Mouse (Mus musculus): ENCODE measurements around the gene Depdc5. TPM values are rescaled to one million over a fixed set of nuclear protein-coding genes. Genes with fewer than 3 reads are reported as not detected.

Depdc5 gene
- polyA plus RNA-seq, 1 experiment from 2014 or later: 36.3 TPM

DNA sequence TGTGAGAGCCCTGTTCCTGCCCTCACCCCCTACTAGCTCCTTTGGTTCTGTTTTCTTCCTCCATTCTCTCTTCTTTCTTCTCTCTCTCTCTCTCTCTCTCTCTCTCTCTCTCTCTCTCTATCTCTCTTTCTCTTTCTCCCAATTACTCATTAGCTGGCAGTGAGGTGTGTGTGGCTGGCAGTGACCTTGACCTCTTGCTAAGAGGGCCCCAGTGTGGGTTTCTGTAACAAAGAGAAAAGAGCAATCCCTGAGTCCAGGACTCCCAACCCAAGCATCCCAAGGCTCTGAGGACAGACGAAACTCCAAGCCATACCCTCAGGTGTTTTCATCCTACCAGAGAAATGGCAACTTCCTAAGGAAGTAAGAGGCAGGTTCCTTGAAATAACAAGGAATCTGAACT is 150.6 kb downstream of the Depdc5 start:
- Histone ChIP-seq H3K36me3 (no peaks in the 10 kb centered on the region), H3K27me3 (0 out of 2 replicates have a peak, but pooled peaks cover 4% of the 10 kb centered on the region), H3K9me3 (no peaks in the 10 kb centered on the region), H3K4me1 (replicated peaks) (peaks cover 15% of the 10 kb centered on the region), H3K4me3 (replicated peaks) (no peak overlapping the region), H3K4me2 (no peak overlapping the region), H3K27ac (no peak overlapping the region), H3K9ac (replicated peaks) (no peak overlapping the region)
- no peak for ATAC-seq (ENCODE audit: insufficient number of reproducible peaks, insufficient read depth, low FRiP score, low TSS enrichment, low read depth)
- 93% methylated on average over 1 of the region's 1 CpGs for WGBS

GRCm38 (mm10) chr5:33015579-33015978 is 152.1 kb downstream of the Depdc5 start:
- Histone ChIP-seq H3K4me3 (replicated peaks) (no peak overlapping the region), H3K9ac (replicated peaks) (no peak overlapping the region), H3K36me3 (no peaks in the 10 kb centered on the region), H3K4me2 (no peak overlapping the region), H3K9me3 (no peaks in the 10 kb centered on the region), H3K4me1 (replicated peaks) (peaks cover 23% of the 10 kb centered on the region), H3K27me3 (0 out of 2 replicates have a peak, but pooled peaks cover 4% of the 10 kb centered on the region), H3K27ac (no peak overlapping the region)
- ATAC-seq (ENCODE audit: insufficient number of reproducible peaks, insufficient read depth, low FRiP score, low TSS enrichment, low read depth): no peak
- WGBS: 72% methylated on average over 5 of the region's 5 CpGs

GRCm38 (mm10) chr5:33018189-33018560 is 154.7 kb downstream of the Depdc5 start:
- peak overlapping the region; percentile 89 for H3K4me3 ChIP-seq (replicated peaks)
- H3K4me1 ChIP-seq (replicated peaks): peaks cover 16% of the 10 kb centered on the region
- 4% methylated on average over 15 of the region's 15 CpGs for WGBS
- H3K9ac ChIP-seq (replicated peaks): peak overlapping the region; percentile 95
- H3K36me3 ChIP-seq: peaks cover 18% of the 10 kb centered on the region
- H3K27me3 ChIP-seq: no peaks in the 10 kb centered on the region
- H3K4me2 ChIP-seq: peak overlapping the region; percentile 83
- peak; percentile 74; the same call in 1 of the 2 replicates for ATAC-seq (ENCODE audit: insufficient number of reproducible peaks, insufficient read depth, low FRiP score, low TSS enrichment, low read depth)
- H3K27ac ChIP-seq: peak overlapping the region; percentile 100
- H3K9me3 ChIP-seq: no peaks in the 10 kb centered on the region

DNA sequence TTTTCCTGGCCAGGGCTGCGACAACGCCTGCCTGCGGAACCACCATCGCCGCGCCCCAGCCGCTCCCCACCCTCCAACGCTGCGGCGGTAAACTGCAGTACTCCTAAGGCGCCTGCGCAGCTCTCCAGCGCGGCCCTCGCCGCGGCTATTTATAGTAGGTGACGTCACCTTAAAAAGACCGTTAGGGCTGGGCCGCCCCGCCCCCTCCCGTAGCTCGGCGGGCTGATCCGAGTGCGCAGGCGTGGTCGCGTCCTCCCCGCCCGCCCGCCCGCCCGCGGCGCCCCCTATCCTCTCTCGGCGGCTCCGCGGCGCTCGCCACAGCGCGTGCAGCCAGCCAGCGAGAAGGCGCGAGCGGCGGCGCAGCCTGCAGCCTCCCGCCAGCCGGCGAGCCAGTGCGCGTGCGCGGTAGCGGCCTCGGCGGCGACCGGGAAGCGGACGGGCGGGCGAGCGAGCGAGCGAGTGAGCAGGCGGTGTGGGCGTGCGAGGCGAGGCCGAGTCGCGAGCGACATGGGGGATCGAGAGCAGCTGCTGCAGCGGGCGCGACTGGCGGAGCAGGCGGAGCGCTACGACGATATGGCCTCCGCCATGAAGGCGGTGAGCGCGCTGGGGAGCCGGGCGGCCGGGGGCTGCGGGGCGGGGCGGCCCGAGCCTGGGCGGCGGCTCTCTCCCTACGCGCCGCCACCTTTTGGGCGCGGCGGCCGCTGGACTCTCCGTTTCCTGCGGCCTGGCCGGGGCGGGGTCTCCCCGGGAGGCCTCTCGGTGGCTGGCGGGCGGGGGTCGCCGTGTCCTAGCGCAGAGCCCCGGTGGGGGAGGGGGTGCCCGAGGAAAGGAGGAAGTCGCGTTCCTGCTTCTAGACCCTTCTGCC is 155.3 kb downstream of the Depdc5 start, which contains the start of gene Ywhah:
Gene Ywhah (plus strand): TSS at position 256 of the 865 bp plus-strand sequence.
- peaks cover 24% of the 10 kb centered on the region for H3K36me3 ChIP-seq
- H3K9me3 ChIP-seq: no peaks in the 10 kb centered on the region
- H3K9ac ChIP-seq (replicated peaks): peak within 1 kb of the TSS; percentile 95
- H3K27ac ChIP-seq: peak within 1 kb of the TSS; percentile 100
- peak; percentile 96 for ATAC-seq (ENCODE audit: insufficient number of reproducible peaks, insufficient read depth, low FRiP score, low TSS enrichment, low read depth)
- no peaks in the 10 kb centered on the region for H3K27me3 ChIP-seq
- H3K4me2 ChIP-seq: peak within 1 kb of the TSS; percentile 83
- peak within 1 kb of the TSS; percentile 89 for H3K4me3 ChIP-seq (replicated peaks)
- peaks cover 16% of the 10 kb centered on the region for H3K4me1 ChIP-seq (replicated peaks)
- WGBS: under 1% methylated on average over 106 of the region's 121 CpGs

DNA sequence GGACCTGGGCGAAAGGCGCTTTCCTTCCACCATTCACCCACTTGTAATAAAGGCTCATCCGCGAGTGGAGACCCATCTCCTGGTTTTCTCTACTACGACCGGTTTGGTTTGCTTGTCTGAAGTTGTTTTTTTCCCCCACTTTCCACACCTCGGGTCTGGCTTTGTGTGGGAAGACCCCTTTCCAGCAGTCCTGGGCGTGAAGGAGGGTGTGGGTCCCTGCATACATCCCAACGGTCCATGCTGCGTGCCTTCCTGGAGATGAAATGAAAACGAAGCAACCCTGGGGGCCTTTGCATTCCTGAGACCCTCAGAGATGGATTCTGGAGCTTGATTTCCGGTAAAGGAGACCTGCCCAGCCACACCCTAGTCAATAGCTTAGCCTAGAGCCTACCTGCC is 155.9 kb downstream of the Depdc5 start:
- H3K4me1 ChIP-seq (replicated peaks): peaks cover 16% of the 10 kb centered on the region
- H3K27ac ChIP-seq: peak overlapping the region; percentile 100
- no peaks in the 10 kb centered on the region for H3K9me3 ChIP-seq
- peak overlapping the region; percentile 95 for H3K9ac ChIP-seq (replicated peaks)
- H3K27me3 ChIP-seq: no peaks in the 10 kb centered on the region
- H3K4me3 ChIP-seq (replicated peaks): peak overlapping the region; percentile 89
- WGBS: 0% methylated on average over 12 of the region's 12 CpGs
- H3K4me2 ChIP-seq: peak overlapping the region; percentile 83
- H3K36me3 ChIP-seq: peaks cover 30% of the 10 kb centered on the region
- no peak for ATAC-seq (ENCODE audit: insufficient number of reproducible peaks, insufficient read depth, low FRiP score, low TSS enrichment, low read depth)

- Histone ChIP-seq H3K4me1 (replicated peaks) (peaks cover 16% of the 10 kb centered on the region), H3K4me2 (no peak overlapping the region), H3K27me3 (no peaks in the 10 kb centered on the region), H3K4me3 (replicated peaks) (no peak overlapping the region), H3K36me3 (peaks cover 48% of the 10 kb centered on the region), H3K27ac (no peak overlapping the region), H3K9me3 (no peaks in the 10 kb centered on the region), H3K9ac (replicated peaks) (no peak overlapping the region)
- ATAC-seq (ENCODE audit: insufficient number of reproducible peaks, insufficient read depth, low FRiP score, low TSS enrichment, low read depth): no peak
- 89% methylated on average over 2 of the region's 2 CpGs for WGBS
Measured at GRCm38 (mm10) chr5:33021622-33022021, 158.1 kb downstream of the Depdc5 start.

GRCm38 (mm10) chr5:33023337-33023736 is 159.8 kb downstream of the Depdc5 start:
- Histone ChIP-seq H3K36me3 (peaks cover 59% of the 10 kb centered on the region), H3K9me3 (no peaks in the 10 kb centered on the region), H3K4me2 (no peak overlapping the region), H3K4me1 (replicated peaks) (peaks cover 12% of the 10 kb centered on the region), H3K4me3 (replicated peaks) (no peak overlapping the region), H3K27ac (no peak overlapping the region), H3K27me3 (no peaks in the 10 kb centered on the region), H3K9ac (replicated peaks) (no peak overlapping the region)
- ATAC-seq (ENCODE audit: insufficient number of reproducible peaks, insufficient read depth, low FRiP score, low TSS enrichment, low read depth): no peak
- 95% methylated on average over 4 of the region's 4 CpGs for WGBS

GRCm38 (mm10) chr5:33024474-33024873 is 161.0 kb downstream of the Depdc5 start:
- H3K9ac ChIP-seq (replicated peaks): no peak overlapping the region
- H3K36me3 ChIP-seq: peaks cover 68% of the 10 kb centered on the region
- no peaks in the 10 kb centered on the region for H3K27me3 ChIP-seq
- no peak overlapping the region for H3K27ac ChIP-seq
- H3K9me3 ChIP-seq: no peaks in the 10 kb centered on the region
- no peak overlapping the region for H3K4me3 ChIP-seq (replicated peaks)
- no peak overlapping the region for H3K4me2 ChIP-seq
- peaks cover 12% of the 10 kb centered on the region for H3K4me1 ChIP-seq (replicated peaks)
- ATAC-seq (ENCODE audit: insufficient number of reproducible peaks, insufficient read depth, low FRiP score, low TSS enrichment, low read depth): no peak
- 85% methylated on average over 5 of the region's 5 CpGs for WGBS

- H3K4me1 ChIP-seq (replicated peaks): no peaks in the 10 kb centered on the region
- no peaks in the 10 kb centered on the region for H3K27me3 ChIP-seq
- no peak for ATAC-seq (ENCODE audit: insufficient number of reproducible peaks, insufficient read depth, low FRiP score, low TSS enrichment, low read depth)
- no peak overlapping the region for H3K4me2 ChIP-seq
- no peak overlapping the region for H3K9ac ChIP-seq (replicated peaks)
- peaks cover 45% of the 10 kb centered on the region for H3K36me3 ChIP-seq
- H3K27ac ChIP-seq: no peak overlapping the region
- WGBS: 81% methylated on average over 2 of the region's 2 CpGs
- no peaks in the 10 kb centered on the region for H3K9me3 ChIP-seq
- no peak overlapping the region for H3K4me3 ChIP-seq (replicated peaks)
Measured at GRCm38 (mm10) chr5:33028656-33029055, 165.2 kb downstream of the Depdc5 start.

- Histone ChIP-seq H3K9ac (replicated peaks) (no peak overlapping the region), H3K9me3 (no peaks in the 10 kb centered on the region), H3K4me1 (replicated peaks) (no peaks in the 10 kb centered on the region), H3K36me3 (peaks cover 27% of the 10 kb centered on the region), H3K27ac (no peak overlapping the region), H3K27me3 (no peaks in the 10 kb centered on the region), H3K4me2 (no peak overlapping the region), H3K4me3 (replicated peaks) (no peak overlapping the region)
- no peak for ATAC-seq (ENCODE audit: insufficient number of reproducible peaks, insufficient read depth, low FRiP score, low TSS enrichment, low read depth)
- WGBS: 66% methylated on average over 4 of the region's 4 CpGs
Measured at GRCm38 (mm10) chr5:33030425-33031175, 167.1 kb downstream of the Depdc5 start.

GRCm38 (mm10) chr5:33032036-33032773 is 168.7 kb downstream of the Depdc5 start:
- Histone ChIP-seq H3K4me1 (replicated peaks) (no peaks in the 10 kb centered on the region), H3K27me3 (no peaks in the 10 kb centered on the region), H3K4me3 (replicated peaks) (no peak overlapping the region), H3K36me3 (peaks cover 16% of the 10 kb centered on the region), H3K9me3 (no peaks in the 10 kb centered on the region), H3K27ac (no peak overlapping the region), H3K9ac (replicated peaks) (no peak overlapping the region), H3K4me2 (no peak overlapping the region)
- WGBS: 80% methylated on average over 10 of the region's 10 CpGs
- ATAC-seq (ENCODE audit: insufficient number of reproducible peaks, insufficient read depth, low FRiP score, low TSS enrichment, low read depth): no peak
